Mouse (Mus musculus) C2C12 (cell line): ENCODE measurements around the gene Rps6kc1. TPM values are rescaled to one million over a fixed set of nuclear protein-coding genes. Genes with fewer than 3 reads are reported as not detected.

ENCODE experiments used
- H3K27me3 ChIP-seq: one replicate; pipeline ENCODE4 v1.6.1; 2011; ENCODE audit not compliant: control insufficient read depth, insufficient read depth, insufficient read length
- H3K36me3 ChIP-seq: one replicate; pipeline ENCODE4 v1.6.1; 2011; ENCODE audit not compliant: control insufficient read depth, insufficient read depth
- H3K4me3 ChIP-seq: one replicate; pipeline ENCODE4 v1.5.1; 2011; ENCODE audit warnings: mild to moderate bottlenecking, control low read depth; ENCODE audit not compliant: poor library complexity, insufficient read depth, severe bottlenecking
- H3K79me2 ChIP-seq: one replicate; pipeline ENCODE4 v1.6.1; 2011; ENCODE audit not compliant: control insufficient read depth, insufficient read depth
- H3K79me3 ChIP-seq: one replicate; pipeline ENCODE4 v1.6.1; 2011; ENCODE audit warnings: low read depth, control low read depth
- H3ac ChIP-seq: one replicate; pipeline ENCODE3; 2011; ENCODE audit warnings: low read depth; ENCODE audit not compliant: control insufficient read depth, insufficient read length
- CEBPB ChIP-seq: IDR thresholded peaks from one replicate; pipeline ENCODE4 v1.6.1; 2011; ENCODE audit warnings: low read depth, mild to moderate bottlenecking, control low read depth, moderate library complexity
- CTCF ChIP-seq: IDR thresholded peaks from one replicate; pipeline ENCODE4 v1.5.1; 2011; ENCODE audit not compliant: control insufficient read depth, insufficient read depth, insufficient read length
- FOSL1 ChIP-seq: IDR thresholded peaks from one replicate; pipeline ENCODE4 v1.8.0; 2011; ENCODE audit warnings: mild to moderate bottlenecking, low read length; ENCODE audit not compliant: poor library complexity, insufficient read depth, severe bottlenecking
- MAX ChIP-seq: IDR thresholded peaks from one replicate; pipeline ENCODE4 v1.6.1; 2011; ENCODE audit warnings: mild to moderate bottlenecking, control low read depth
- MYOD1 ChIP-seq: IDR thresholded peaks from one replicate; pipeline ENCODE4 v1.6.1; 2011; ENCODE audit warnings: low read depth; ENCODE audit not compliant: control insufficient read depth, insufficient read length
- MYOG ChIP-seq: IDR thresholded peaks from one replicate; pipeline ENCODE4 v1.6.1; 2011; ENCODE audit not compliant: control insufficient read depth, insufficient read length; ENCODE audit errors: extremely low read depth
- USF1 ChIP-seq: IDR thresholded peaks from one replicate; pipeline ENCODE4 v1.6.1; 2011; ENCODE audit warnings: low read depth, mild to moderate bottlenecking, control low read depth, moderate library complexity
- polyA plus RNA-seq: library from polyadenylated mRNA; unstranded; fragments of >200 nt; fragmentation: generic; extraction: Trizol; gene quantifications from one replicate; pipeline ENCODE4 v1.2.1, GENCODE M21; 2012; ENCODE audit warnings: missing spikeins

The Rps6kc1 gene
- polyA plus RNA-seq, 1 experiment = 13.1 TPM

GRCm38 (mm10) chr1:190831839-190832497 lies 79.6 kb downstream of the Rps6kc1 start:
- Histone ChIP-seq H3K36me3 (peaks cover 4% of the 10 kb centered on the region), H3ac (no peak overlapping the region), H3K79me3 (no peaks in the 10 kb centered on the region), H3K79me2 (no peaks in the 10 kb centered on the region), H3K27me3 (no peaks in the 10 kb centered on the region), H3K4me3 (no peak overlapping the region)
- no peak for TF ChIP-seq MYOG
- TF ChIP-seq CTCF = peak; percentile 44

GRCm38 (mm10) chr1:190826486-190827034 lies 85.0 kb downstream of the Rps6kc1 start:
- Histone ChIP-seq H3K27me3 (no peaks in the 10 kb centered on the region), H3K79me3 (no peaks in the 10 kb centered on the region), H3ac (no peak overlapping the region), H3K4me3 (no peak overlapping the region), H3K36me3 (no peaks in the 10 kb centered on the region), H3K79me2 (no peaks in the 10 kb centered on the region)
- no peak for TF ChIP-seq USF1
- TF ChIP-seq FOSL1 = no peak
- TF ChIP-seq MYOG = no peak
- no peak for TF ChIP-seq MYOD1
- TF ChIP-seq CTCF = no peak
- no peak for TF ChIP-seq MAX
- TF ChIP-seq CEBPB = no peak

- Histone ChIP-seq H3ac (no peak overlapping the region), H3K27me3 (no peaks in the 10 kb centered on the region), H3K79me2 (no peaks in the 10 kb centered on the region), H3K36me3 (peaks cover 7% of the 10 kb centered on the region), H3K79me3 (no peaks in the 10 kb centered on the region), H3K4me3 (no peak overlapping the region)
- TF ChIP-seq MAX = no peak
- TF ChIP-seq FOSL1 = no peak
- TF ChIP-seq MYOG = no peak
- TF ChIP-seq MYOD1 = no peak
- TF ChIP-seq CEBPB = no peak
- TF ChIP-seq CTCF = no peak
- no peak for TF ChIP-seq USF1
These were observed 87.8 kb downstream of the Rps6kc1 start for GRCm38 (mm10) chr1:190823745-190824144.

GRCm38 (mm10) chr1:190816141-190816540 lies 95.4 kb downstream of the Rps6kc1 start:
- TF ChIP-seq MAX = no peak
- TF ChIP-seq MYOD1 = no peak
- TF ChIP-seq CTCF = no peak
- TF ChIP-seq USF1 = no peak
- no peak for TF ChIP-seq MYOG
- Histone ChIP-seq H3K27me3 (no peaks in the 10 kb centered on the region), H3K36me3 (peaks cover 7% of the 10 kb centered on the region), H3K4me3 (no peak overlapping the region), H3K79me3 (no peaks in the 10 kb centered on the region), H3ac (no peak overlapping the region), H3K79me2 (no peaks in the 10 kb centered on the region)

- H3K79me3 ChIP-seq = no peaks in the 10 kb centered on the region
- peaks cover 12% of the 10 kb centered on the region for H3K36me3 ChIP-seq
- no peak overlapping the region for H3ac ChIP-seq
- TF ChIP-seq CTCF = no peak
- TF ChIP-seq MAX = no peak
- no peak for TF ChIP-seq CEBPB
- TF ChIP-seq MYOD1 = no peak
- TF ChIP-seq MYOG = no peak
- TF ChIP-seq FOSL1 = no peak
- no peak for TF ChIP-seq USF1
- no peaks in the 10 kb centered on the region for H3K27me3 ChIP-seq
- H3K79me2 ChIP-seq = no peaks in the 10 kb centered on the region
- H3K4me3 ChIP-seq = no peak overlapping the region
These were observed 101.2 kb downstream of the Rps6kc1 start for GRCm38 (mm10) chr1:190810408-190810807.

GRCm38 (mm10) chr1:190808766-190809221 lies 102.8 kb downstream of the Rps6kc1 start:
- peak overlapping the region; percentile 4 for H3ac ChIP-seq
- no peaks in the 10 kb centered on the region for H3K79me2 ChIP-seq
- no peak for TF ChIP-seq CTCF
- TF ChIP-seq CEBPB = no peak
- TF ChIP-seq MYOG = no peak
- no peak for TF ChIP-seq MAX
- no peak for TF ChIP-seq FOSL1
- TF ChIP-seq MYOD1 = no peak
- no peak for TF ChIP-seq USF1
- no peaks in the 10 kb centered on the region for H3K79me3 ChIP-seq
- H3K4me3 ChIP-seq = no peak overlapping the region
- peaks cover 12% of the 10 kb centered on the region for H3K36me3 ChIP-seq
- H3K27me3 ChIP-seq = no peaks in the 10 kb centered on the region
